19 mouse cellular contexts compared by ENCODE assay signal in the genomic region with DNA sequence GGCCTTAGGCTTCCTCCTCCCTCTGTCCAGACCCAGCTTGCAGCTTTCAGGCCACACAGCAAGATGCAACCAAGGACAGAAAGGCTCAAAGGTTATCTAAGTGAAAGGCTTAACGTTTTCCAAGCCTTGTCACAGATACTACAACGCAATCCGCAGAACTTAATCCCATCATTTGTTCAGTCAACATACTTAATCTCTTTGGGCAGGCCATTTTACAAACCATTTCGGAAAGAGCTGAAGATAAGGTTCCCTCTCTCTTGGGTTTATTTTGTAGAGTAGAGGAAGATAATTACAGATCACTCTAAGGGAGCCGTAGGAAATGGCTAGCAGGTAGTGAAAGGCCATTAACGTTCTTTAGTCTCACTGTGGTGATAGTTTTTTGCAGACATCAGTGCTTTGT. TPM values are rescaled to one million over a fixed set of nuclear protein-coding genes. Genes with fewer than 3 reads are reported as not detected.
DNase-seq lines count a peak whose midpoint lies in the region; ATAC-seq and TF ChIP-seq lines count a peak whose summit lies in the region.
"Had no signal": no experiment of that assay in that cellular context is flagged by ENCODE, and none has a peak within 500 bp of the region (broad histone marks: within the 10 kb centered on the region; RNA-seq: fewer than 3 reads in every experiment).

No protein-coding gene starts in this region.

- no peaks in the 10 kb centered on the region for H3K79me2 ChIP-seq in CH12.LX (replicated peaks; ENCODE audit: control insufficient read depth, extremely low read depth, insufficient read depth, poor library complexity, severe bottlenecking)

- H3K27me3 ChIP-seq in heart, embryonic 16.5 days (ENCODE audit: control insufficient read depth, insufficient read depth, low read length), result no peaks in the 10 kb centered on the region
- no peaks in the 10 kb centered on the region for H3K27me3 ChIP-seq in CH12.LX (replicated peaks)
- no peaks in the 10 kb centered on the region for H3K27me3 ChIP-seq in liver, embryonic 15.5 days
- H3K27me3 ChIP-seq: hindbrain, embryonic 15.5 days; limb, embryonic 15.5 days had no signal

- H3K27ac ChIP-seq in heart, embryonic 16.5 days (ENCODE audit: low read length), result peak overlapping the region; percentile 69
- no peak overlapping the region for H3K27ac ChIP-seq in CH12.LX (ENCODE audit: insufficient read depth, low read depth)
- H3K27ac ChIP-seq in bone marrow macrophage, adult 2 months (ENCODE audit: insufficient read depth, low read depth, low read length), result peak overlapping the region; percentile 91
- peak overlapping the region; percentile 70 for H3K27ac ChIP-seq in liver, embryonic 15.5 days (replicated peaks)
- H3K27ac ChIP-seq: embryonic facial prominence, embryonic 10.5 days; hindbrain, embryonic 15.5 days; limb, embryonic 15.5 days had no signal

- H3K4me1 ChIP-seq in heart, embryonic 16.5 days (ENCODE audit: control insufficient read depth, insufficient read depth, low read length), result peaks cover 13% of the 10 kb centered on the region
- H3K4me1 ChIP-seq in CH12.LX (ENCODE audit: control insufficient read depth in 1 of 2, insufficient read depth in 2 of 2), result peaks cover 19 to 47% of the 10 kb centered on the region in 2 experiments
- H3K4me1 ChIP-seq in bone marrow macrophage, adult 2 months (ENCODE audit: control insufficient read depth, insufficient read depth, low read length), result peaks cover 32% of the 10 kb centered on the region
- peaks cover 52% of the 10 kb centered on the region for H3K4me1 ChIP-seq in liver, embryonic 15.5 days (replicated peaks)
- H3K4me1 ChIP-seq: hindbrain, embryonic 15.5 days; limb, embryonic 15.5 days had no signal

- no peak for TF ChIP-seq CTCF in CH12.LX (conservative IDR thresholded peaks at IDR 0.05 in 1 of 2, IDR thresholded peaks at IDR 0.05 in 1 of 2; ENCODE audit: low read depth in 2 of 2, low read length in 2 of 2)
- TF ChIP-seq CTCF in bone marrow macrophage, adult 2 months (IDR thresholded peaks at IDR 0.05; ENCODE audit: low read depth, low read length), result no peak

- WGBS in heart, embryonic 16.5 days, result 49% methylated on average over 6 of the region's 6 CpGs
- 25% methylated on average over 6 of the region's 6 CpGs for WGBS in liver, embryonic 15.5 days (ENCODE audit: insufficient replicate concordance)

- dilution Hi-C loops in CH12.LX (cut with MboI; ENCODE audit: extremely low pct_ligation_motif_present, extremely low pct_unique_long_range_greater_than_20kb, low sequenced_read_pairs), result no loop called here

- no peak for TF ChIP-seq RAD21 in CH12.LX (IDR thresholded peaks at IDR 0.05; ENCODE audit: low read depth, low read length)

- ATAC-seq in heart, embryonic 16.5 days (replicated peaks; ENCODE audit: extremely low read depth, insufficient read depth, low FRiP score), result no peak
- ATAC-seq in liver, embryonic 15.5 days (ENCODE audit: insufficient read depth), result 0 out of 2 replicates have a peak, but pooled peaks have one; percentile 20
- ATAC-seq: forebrain, embryonic 14.5 days; intestine, postnatal 0 days had no signal

- H3K36me3 ChIP-seq in heart, embryonic 16.5 days (ENCODE audit: control insufficient read depth, insufficient read depth), result no peaks in the 10 kb centered on the region
- H3K36me3 ChIP-seq in CH12.LX (replicated peaks in 1 of 2; ENCODE audit: control insufficient read depth in 1 of 2, insufficient read depth in 1 of 2, low read length in 1 of 2), result no peaks in the 10 kb centered on the region
- H3K36me3 ChIP-seq in liver, embryonic 15.5 days (replicated peaks), result no peaks in the 10 kb centered on the region
- H3K36me3 ChIP-seq: embryonic facial prominence, embryonic 10.5 days; hindbrain, embryonic 15.5 days; limb, embryonic 15.5 days had no signal

- no peak overlapping the region for H3K9ac ChIP-seq in heart, embryonic 16.5 days (ENCODE audit: low read length)
- peak overlapping the region; percentile 24; the same call in 1 of the 2 replicates for H3K9ac ChIP-seq in CH12.LX (ENCODE audit: insufficient read depth, low read depth)
- H3K9ac ChIP-seq in liver, embryonic 15.5 days, result no peak overlapping the region
- H3K9ac ChIP-seq: hindbrain, embryonic 15.5 days; limb, embryonic 15.5 days had no signal

- in situ Hi-C loops in CH12.LX (cut with MboI; ENCODE audit: low pct_ligation_motif_present, low pct_unique_long_range_greater_than_20kb, low sequenced_read_pairs), result no loop called here

- no peaks in the 10 kb centered on the region for H3K9me3 ChIP-seq in heart, embryonic 16.5 days (replicated peaks; ENCODE audit: control insufficient read depth, low read length)
- no peaks in the 10 kb centered on the region for H3K9me3 ChIP-seq in CH12.LX (replicated peaks; ENCODE audit: low read length)
- H3K9me3 ChIP-seq in liver, embryonic 15.5 days (replicated peaks), result no peaks in the 10 kb centered on the region
- H3K9me3 ChIP-seq: embryonic facial prominence, embryonic 10.5 days; hindbrain, embryonic 15.5 days; limb, embryonic 15.5 days had no signal

- H3K4me3 ChIP-seq in heart, embryonic 16.5 days (ENCODE audit: low read length), result no peak overlapping the region
- no peak overlapping the region for H3K4me3 ChIP-seq in CH12.LX (replicated peaks in 1 of 3; ENCODE audit: low read depth in 2 of 3, low read length in 2 of 3, poor library complexity in 1 of 3)
- no peak overlapping the region for H3K4me3 ChIP-seq in bone marrow macrophage, adult 2 months (ENCODE audit: insufficient read depth, low read length)
- H3K4me3 ChIP-seq in liver, embryonic 15.5 days (replicated peaks), result no peak overlapping the region
- H3K4me3 ChIP-seq: embryonic facial prominence, embryonic 10.5 days; erythroblast, embryonic 14.5 days; hindbrain, embryonic 15.5 days; limb, embryonic 15.5 days had no signal

- DNase-seq in heart, postnatal 14 days, result no peak
- no peak for DNase-seq in CH12.LX (ENCODE audit: extremely low read depth)
- no peak for DNase-seq in right cerebral cortex, postnatal 36 days (ENCODE audit: low spot score in 2 of 2)
- no peak for DNase-seq in urinary bladder, postnatal 25 days (ENCODE audit: low spot score)
- DNase-seq: adrenal gland, postnatal 36 days; cerebellum, postnatal 25 days; kidney, postnatal 10 days; layer of hippocampus, adult 9-11 months; midbrain, embryonic 14.5 days had no signal

- H3K4me2 ChIP-seq in heart, embryonic 16.5 days (ENCODE audit: low read depth, low read length), result no peak overlapping the region
- H3K4me2 ChIP-seq in CH12.LX (ENCODE audit: insufficient read depth, low read depth, poor library complexity, severe bottlenecking), result no peak overlapping the region
- H3K4me2 ChIP-seq in liver, embryonic 15.5 days, result no peak overlapping the region
- H3K4me2 ChIP-seq: hindbrain, embryonic 15.5 days; limb, embryonic 15.5 days had no signal

- intact Hi-C loops in heart, postnatal 14 days (cut with DNase I), result no loop called here

- no peak for TF ChIP-seq POLR2A in CH12.LX (IDR thresholded peaks at IDR 0.05; ENCODE audit: low read depth, low read length)
- TF ChIP-seq POLR2A in bone marrow macrophage, adult 2 months (IDR thresholded peaks at IDR 0.05; ENCODE audit: borderline replicate concordance, low read depth, low read length), result no peak

- TF ChIP-seq EP300 in CH12.LX (IDR thresholded peaks at IDR 0.05; ENCODE audit: low read length), result no peak

TF ChIP-seq in CH12.LX, 34 proteins besides CTCF, POLR2A, EP300 and RAD21:
- TF ChIP-seq NRF1 (IDR thresholded peaks at IDR 0.05; ENCODE audit: low read depth, low read length) (no peak), CHD2 (IDR thresholded peaks at IDR 0.05; ENCODE audit: low read length) (no peak), ZC3H11A (IDR thresholded peaks at IDR 0.05; ENCODE audit: low read depth, low read length) (no peak), USF2 (conservative IDR thresholded peaks at IDR 0.05; ENCODE audit: low read depth, low read length) (no peak), JUN (IDR thresholded peaks at IDR 0.05; ENCODE audit: insufficient read depth, low read depth, low read length) (no peak), JUND (conservative IDR thresholded peaks at IDR 0.05; ENCODE audit: low read depth, low read length) (no peak), SIN3A (IDR thresholded peaks at IDR 0.05; ENCODE audit: low read length) (no peak), KAT2A (IDR thresholded peaks at IDR 0.05; ENCODE audit: insufficient replicate concordance, low read length) (no peak), CHD1 (IDR thresholded peaks at IDR 0.05; ENCODE audit: low read depth, low read length) (no peak), MAZ (IDR thresholded peaks at IDR 0.05; ENCODE audit: low read depth, low read length) (no peak), ZKSCAN1 (IDR thresholded peaks at IDR 0.05; ENCODE audit: borderline replicate concordance, low read depth, low read length) (no peak), HCFC1 (IDR thresholded peaks at IDR 0.05; ENCODE audit: low read depth, low read length) (no peak)

RNA-seq across cellular contexts. Expression of a gene that starts 24.6 kb away (rescaled TPM):
- polyA plus RNA-seq in heart, embryonic 16.5 days (2015; fragmentation: Nextera tagmentation; extraction: Ambion mirVana), result 10.5 and 13.0 TPM in 2 replicates
- total RNA-seq in heart, postnatal 14 days (2021), result 10 to 100 TPM; 17.2 to 19.6 TPM
- total RNA-seq in CH12.LX (2012; rRNA removed) (8.4 and 11.2 TPM in 2 replicates), CH12.LX (2014; rRNA removed) (5.0 and 5.5 TPM in 2 replicates)
- 4.4 and 4.8 TPM in 2 replicates for polyA plus RNA-seq in CH12.LX (2012; ENCODE audit: insufficient read length, low read depth)
- polyA plus RNA-seq in bone marrow macrophage, adult 2 months (2012; ENCODE audit: insufficient read depth, insufficient read length, missing spikeins), result 51.0 and 52.6 TPM in 2 replicates
- 38.8 and 40.5 TPM in 2 replicates for polyA plus RNA-seq in liver, embryonic 15.5 days (2015; fragmentation: Nextera tagmentation; extraction: Ambion mirVana)
- polyA plus RNA-seq: C2C12 had no signal
